Mouse (Mus musculus): ENCODE data around the gene Hoxd9. TPM values are rescaled to one million over a fixed set of nuclear protein-coding genes. Genes with fewer than 3 reads are reported as not detected.

Gene Hoxd9
- polyA plus RNA-seq, 1 experiment from 2014 or later, result 0.33 TPM

DNA sequence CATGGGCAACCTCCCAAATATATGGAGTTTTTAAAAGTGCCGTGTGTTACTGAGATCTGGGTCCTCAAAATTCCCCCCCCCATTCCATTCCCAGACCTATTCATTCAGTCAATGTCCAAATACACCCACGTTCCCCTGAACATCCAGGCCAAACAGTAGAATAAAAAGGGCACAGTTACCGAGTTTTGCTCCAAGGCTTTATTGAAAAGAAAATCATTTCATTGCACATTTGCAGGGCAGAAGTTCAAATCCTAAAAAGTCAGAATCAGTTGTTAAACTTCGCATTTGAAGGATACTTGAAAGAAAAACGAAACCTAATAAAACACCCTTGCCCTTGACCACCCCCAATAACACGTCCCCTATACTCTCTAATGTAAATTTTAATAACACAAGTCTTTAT is 5.3 kb downstream of the Hoxd9 start:
- WGBS, result 20% methylated on average over 6 of the region's 6 CpGs
- H3K27ac ChIP-seq (ENCODE audit: low read length), result no peak overlapping the region
- ATAC-seq (no peak), DNase-seq (ENCODE audit: low spot score) (no peak)
- no peak overlapping the region for H3K4me2 ChIP-seq (replicated peaks; ENCODE audit: low read depth, low read length)
- no peaks in the 10 kb centered on the region for H3K36me3 ChIP-seq (ENCODE audit: insufficient read depth, low read length)
- peaks cover 91% of the 10 kb centered on the region for H3K27me3 ChIP-seq (replicated peaks; ENCODE audit: insufficient read depth, low read length)
- H3K4me1 ChIP-seq (ENCODE audit: insufficient read depth, low read depth, low read length), result peaks cover 4% of the 10 kb centered on the region; the same call in 1 of the 2 replicates
- no peaks in the 10 kb centered on the region for H3K9me3 ChIP-seq (ENCODE audit: low read length)
- H3K4me3 ChIP-seq (ENCODE audit: low read depth, low read length), result no peak overlapping the region
- no peak overlapping the region for H3K9ac ChIP-seq (replicated peaks; ENCODE audit: low read depth)
- TF ChIP-seq CTCF (IDR thresholded peaks at IDR 0.05), result no peak
- TF ChIP-seq EP300 (IDR thresholded peaks at IDR 0.05), result no peak

GRCm38 (mm10) chr2:74703317-74703716 is 5.8 kb downstream of the Hoxd9 start:
- Histone ChIP-seq H3K4me3 (ENCODE audit: low read depth, low read length) (no peak overlapping the region), H3K9ac (replicated peaks; ENCODE audit: low read depth) (no peak overlapping the region), H3K27ac (ENCODE audit: low read length) (no peak overlapping the region), H3K36me3 (ENCODE audit: insufficient read depth, low read length) (no peaks in the 10 kb centered on the region), H3K9me3 (ENCODE audit: low read length) (no peaks in the 10 kb centered on the region), H3K4me1 (ENCODE audit: insufficient read depth, low read depth, low read length) (peaks cover 3% of the 10 kb centered on the region; the same call in 1 of the 2 replicates), H3K4me2 (replicated peaks; ENCODE audit: low read depth, low read length) (no peak overlapping the region), H3K27me3 (replicated peaks; ENCODE audit: insufficient read depth, low read length) (peaks cover 89% of the 10 kb centered on the region)
- no peak for ATAC-seq
- no peak for DNase-seq (ENCODE audit: low spot score)
- TF ChIP-seq EP300 (IDR thresholded peaks at IDR 0.05) (no peak), CTCF (IDR thresholded peaks at IDR 0.05) (no peak)
- WGBS, result 9% methylated on average over 10 of the region's 10 CpGs

DNA sequence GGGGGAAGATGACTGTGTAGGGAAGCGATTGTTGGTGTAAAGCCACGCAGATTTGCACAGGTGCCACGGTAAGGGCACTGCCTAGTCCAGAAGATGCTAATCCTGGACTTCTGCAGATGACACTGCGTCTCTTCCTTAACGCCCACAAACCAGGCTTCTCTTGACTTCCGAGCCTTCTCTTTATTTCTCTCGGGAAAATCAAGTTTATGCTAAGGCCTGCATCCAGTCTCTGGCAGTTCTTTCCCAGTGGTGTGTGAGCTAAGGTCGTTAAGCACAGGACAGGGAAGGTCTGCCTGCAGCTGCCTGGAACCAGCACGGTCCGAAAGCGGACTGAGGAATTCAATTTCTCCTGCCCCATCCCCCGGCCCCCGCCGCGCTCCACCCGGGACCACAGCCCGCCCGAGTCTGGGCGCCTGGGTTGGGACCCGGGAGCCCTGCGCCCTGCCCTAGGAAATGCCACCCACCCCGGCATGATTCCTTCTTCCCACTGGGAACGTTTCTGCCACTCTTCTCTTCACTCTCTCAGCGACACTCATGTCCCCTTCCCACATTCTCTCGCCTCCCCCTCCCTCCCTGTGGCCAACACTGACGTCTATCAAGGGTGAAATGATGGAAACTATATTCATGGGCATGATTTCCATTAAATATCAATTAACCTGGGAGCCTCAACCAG is 6.3 kb downstream of the Hoxd9 start:
- no peak overlapping the region for H3K27ac ChIP-seq (ENCODE audit: low read length)
- WGBS, result 5% methylated on average over 23 of the region's 26 CpGs
- no peaks in the 10 kb centered on the region for H3K9me3 ChIP-seq (ENCODE audit: low read length)
- ATAC-seq (no peak), DNase-seq (ENCODE audit: low spot score) (no peak)
- H3K9ac ChIP-seq (replicated peaks; ENCODE audit: low read depth), result no peak overlapping the region
- peaks cover 3% of the 10 kb centered on the region; the same call in 1 of the 2 replicates for H3K4me1 ChIP-seq (ENCODE audit: insufficient read depth, low read depth, low read length)
- H3K4me2 ChIP-seq (replicated peaks; ENCODE audit: low read depth, low read length), result no peak overlapping the region
- peaks cover 89% of the 10 kb centered on the region for H3K27me3 ChIP-seq (replicated peaks; ENCODE audit: insufficient read depth, low read length)
- TF ChIP-seq EP300 (IDR thresholded peaks at IDR 0.05) (no peak), CTCF (IDR thresholded peaks at IDR 0.05) (no peak)
- no peaks in the 10 kb centered on the region for H3K36me3 ChIP-seq (ENCODE audit: insufficient read depth, low read length)
- H3K4me3 ChIP-seq (ENCODE audit: low read depth, low read length), result no peak overlapping the region

GRCm38 (mm10) chr2:74704393-74704998 is 7.0 kb downstream of the Hoxd9 start, which contains the start of gene Hoxd8:
Gene Hoxd8, plus strand, starts transcription at chr2:74704615.
- no peaks in the 10 kb centered on the region for H3K36me3 ChIP-seq (ENCODE audit: insufficient read depth, low read length)
- DNase-seq (ENCODE audit: low spot score) (no peak), ATAC-seq (no peak)
- H3K9ac ChIP-seq (replicated peaks; ENCODE audit: low read depth), result no peak within 1 kb of the TSS
- H3K4me1 ChIP-seq (ENCODE audit: insufficient read depth, low read depth, low read length), result peaks cover 3% of the 10 kb centered on the region; the same call in 1 of the 2 replicates
- no peak for TF ChIP-seq CTCF (IDR thresholded peaks at IDR 0.05)
- TF ChIP-seq EP300 (IDR thresholded peaks at IDR 0.05), result no peak
- H3K9me3 ChIP-seq (ENCODE audit: low read length), result no peaks in the 10 kb centered on the region
- H3K4me2 ChIP-seq (replicated peaks; ENCODE audit: low read depth, low read length), result peak within 1 kb of the TSS; percentile 72
- peaks cover 89% of the 10 kb centered on the region for H3K27me3 ChIP-seq (replicated peaks; ENCODE audit: insufficient read depth, low read length)
- H3K27ac ChIP-seq (ENCODE audit: low read length), result no peak within 1 kb of the TSS
- H3K4me3 ChIP-seq (ENCODE audit: low read depth, low read length), result peak within 1 kb of the TSS; percentile 44
- WGBS, result 1% methylated on average over 25 of the region's 52 CpGs

DNA sequence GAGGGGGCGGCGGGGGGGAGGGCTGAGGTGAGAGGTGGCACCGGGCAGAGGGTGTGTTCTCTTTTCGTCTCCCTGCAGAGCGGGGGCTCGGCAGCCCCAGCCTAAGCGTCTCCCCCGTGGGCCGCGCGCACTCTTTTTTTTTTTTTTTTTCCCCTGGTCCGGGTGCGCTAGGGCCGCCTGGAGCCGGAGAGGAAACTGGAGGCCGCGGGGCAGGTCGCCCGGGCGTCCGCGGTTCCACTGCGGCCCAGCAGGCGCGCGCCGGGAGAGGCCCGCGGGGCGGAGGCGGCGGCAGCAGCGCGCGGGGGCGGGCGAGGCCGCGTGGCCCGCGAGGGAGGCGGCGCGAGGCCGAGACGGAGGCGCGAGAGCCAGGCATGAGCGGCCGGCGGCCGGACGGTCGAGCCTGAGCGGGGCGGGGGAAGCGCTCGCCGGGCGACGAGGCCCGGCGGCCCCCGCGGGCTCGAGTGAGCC is 7.5 kb downstream of the Hoxd9 start:
- TF ChIP-seq EP300 (IDR thresholded peaks at IDR 0.05) (no peak), CTCF (IDR thresholded peaks at IDR 0.05) (no peak)
- ATAC-seq (peak; percentile 59), DNase-seq (ENCODE audit: low spot score) (no peak)
- Histone ChIP-seq H3K9me3 (ENCODE audit: low read length) (no peaks in the 10 kb centered on the region), H3K4me3 (ENCODE audit: low read depth, low read length) (peak overlapping the region; percentile 44), H3K27ac (ENCODE audit: low read length) (no peak overlapping the region), H3K27me3 (replicated peaks; ENCODE audit: insufficient read depth, low read length) (peaks cover 89% of the 10 kb centered on the region), H3K4me2 (replicated peaks; ENCODE audit: low read depth, low read length) (peak overlapping the region; percentile 72), H3K9ac (replicated peaks; ENCODE audit: low read depth) (no peak overlapping the region), H3K36me3 (ENCODE audit: insufficient read depth, low read length) (no peaks in the 10 kb centered on the region), H3K4me1 (ENCODE audit: insufficient read depth, low read depth, low read length) (peaks cover 3% of the 10 kb centered on the region; the same call in 1 of the 2 replicates)
- under 1% methylated on average over 38 of the region's 66 CpGs for WGBS

DNA sequence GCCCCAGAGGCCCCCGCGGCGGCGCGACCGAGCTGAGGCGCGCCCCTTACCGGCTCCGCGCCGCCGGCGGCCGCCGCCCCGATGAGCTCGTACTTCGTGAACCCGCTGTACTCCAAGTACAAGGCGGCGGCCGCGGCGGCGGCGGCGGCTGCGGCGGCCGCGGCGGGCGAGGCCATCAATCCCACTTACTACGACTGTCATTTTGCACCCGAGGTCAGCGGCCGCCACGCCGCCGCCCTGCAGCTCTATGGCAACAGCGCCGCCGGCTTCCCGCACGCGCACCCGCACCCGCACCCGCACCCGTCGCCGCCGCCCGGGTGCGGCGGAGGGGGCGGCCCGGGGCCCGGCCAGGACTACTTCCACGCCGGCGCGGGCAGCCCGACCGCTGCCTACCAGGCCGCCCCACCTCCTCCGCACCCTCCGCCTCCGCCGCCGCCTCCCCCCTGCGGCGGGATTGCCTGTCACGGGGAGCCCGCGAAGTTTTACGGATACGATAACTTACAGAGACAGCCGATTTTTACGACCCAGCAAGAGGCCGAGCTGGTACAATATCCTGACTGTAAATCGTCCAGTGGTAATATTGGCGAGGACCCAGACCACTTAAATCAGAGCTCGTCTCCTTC is 8.1 kb downstream of the Hoxd9 start:
- Histone ChIP-seq H3K27me3 (replicated peaks; ENCODE audit: insufficient read depth, low read length) (peaks cover 89% of the 10 kb centered on the region), H3K27ac (ENCODE audit: low read length) (no peak overlapping the region), H3K4me3 (ENCODE audit: low read depth, low read length) (peak overlapping the region; percentile 44), H3K4me2 (replicated peaks; ENCODE audit: low read depth, low read length) (peak overlapping the region; percentile 72), H3K36me3 (ENCODE audit: insufficient read depth, low read length) (no peaks in the 10 kb centered on the region), H3K4me1 (ENCODE audit: insufficient read depth, low read depth, low read length) (peaks cover 3% of the 10 kb centered on the region; the same call in 1 of the 2 replicates), H3K9ac (replicated peaks; ENCODE audit: low read depth) (no peak overlapping the region), H3K9me3 (ENCODE audit: low read length) (no peaks in the 10 kb centered on the region)
- WGBS, result under 1% methylated on average over 37 of the region's 85 CpGs
- ATAC-seq, result peak; percentile 14; the same call in 1 of the 2 replicates
- no peak for DNase-seq (ENCODE audit: low spot score)
- TF ChIP-seq CTCF (IDR thresholded peaks at IDR 0.05) (no peak), EP300 (IDR thresholded peaks at IDR 0.05) (no peak)

Measured in lung, postnatal 0 days (tissue).